Mouse (Mus musculus) megakaryocyte, embryonic 14.5 days (primary cell): Measurements from ENCODE around the gene Popdc3. TPM values are rescaled to one million over a fixed set of nuclear protein-coding genes. Genes with fewer than 3 reads are reported as not detected.
"Not testable (repeated sequence)": the region's sequence is repeated elsewhere in the genome, so short reads cannot be mapped to it uniquely, and the experiment has no call there.

ENCODE experiments used
- H3K27me3 ChIP-seq: replicated peaks from 2 replicates; pipeline ENCODE3; 2012; ENCODE audit warnings: inconsistent platforms
- H3K36me3 ChIP-seq: replicated peaks from 2 replicates; pipeline ENCODE3; 2012; ENCODE audit warnings: low read length, inconsistent platforms, mixed read lengths
- H3K4me1 ChIP-seq: 2 replicates; pipeline ENCODE4 v1.6.1; 2012; ENCODE audit warnings: inconsistent platforms
- H3K4me3 ChIP-seq: replicated peaks from 2 replicates; pipeline ENCODE3; 2012; ENCODE audit warnings: moderate library complexity, mild to moderate bottlenecking, inconsistent platforms
- H3K9me3 ChIP-seq: 2 replicates; pipeline ENCODE4 v1.6.1; 2012; ENCODE audit warnings: inconsistent platforms
- FLI1 ChIP-seq: IDR thresholded peaks from 2 replicates; pipeline ENCODE4 v1.6.1; 2012; ENCODE audit warnings: low read length, inconsistent platforms, mixed read lengths
- GATA1 ChIP-seq: IDR thresholded peaks from 3 replicates; pipeline ENCODE4 v1.6.1; 2012; ENCODE audit warnings: mixed read lengths, low read length, inconsistent platforms, borderline replicate concordance
- polyA plus RNA-seq: library from polyadenylated mRNA; stranded (reverse); fragments of >175 nt; gene quantifications from 2 replicates; pipeline ENCODE4 v1.2.3, GENCODE M21; 2012; ENCODE audit warnings: low replicate concordance; ENCODE audit not compliant: insufficient read depth

Gene Popdc3
- 0.21 TPM in 1 of 2 replicates, not detected in the other for polyA plus RNA-seq

GRCm38 (mm10) chr10:45177798-45178197 lies at the start of gene Popdc3:
Popdc3 (plus strand) TSS chr10:45178098.
- H3K4me1 ChIP-seq, H3K36me3 ChIP-seq, H3K27me3 ChIP-seq, H3K4me3 ChIP-seq: not testable (repeated sequence)
- peaks cover 12% of the 10 kb centered on the region for H3K9me3 ChIP-seq

- no peak for TF ChIP-seq FLI1
- no peak for TF ChIP-seq GATA1
- Histone ChIP-seq H3K4me3 (no peak overlapping the region), H3K36me3 (peaks cover 88% of the 10 kb centered on the region), H3K27me3 (no peaks in the 10 kb centered on the region), H3K4me1 (peaks cover 32% of the 10 kb centered on the region), H3K9me3 (no peaks in the 10 kb centered on the region)
Measured at GRCm38 (mm10) chr10:45129105-45129504, 48.8 kb upstream of the Popdc3 start.

- Histone ChIP-seq H3K27me3 (no peaks in the 10 kb centered on the region), H3K4me3 (no peak overlapping the region), H3K36me3 (peaks cover 88% of the 10 kb centered on the region), H3K9me3 (peaks cover 4% of the 10 kb centered on the region; the same call in 1 of the 2 replicates), H3K4me1 (peaks cover 32% of the 10 kb centered on the region)
- TF ChIP-seq FLI1 (no peak), GATA1 (no peak)
Measured at GRCm38 (mm10) chr10:45130004-45130403, 47.9 kb upstream of the Popdc3 start.

- H3K4me1 ChIP-seq, result peaks cover 15% of the 10 kb centered on the region
- H3K27me3 ChIP-seq, result no peaks in the 10 kb centered on the region
- H3K9me3 ChIP-seq, result peaks cover 6% of the 10 kb centered on the region; the same call in 1 of the 2 replicates
- TF ChIP-seq FLI1 (no peak), GATA1 (no peak)
- peaks cover 87% of the 10 kb centered on the region for H3K36me3 ChIP-seq
- no peak overlapping the region for H3K4me3 ChIP-seq
Measured at GRCm38 (mm10) chr10:45132371-45132770, 45.5 kb upstream of the Popdc3 start.

- H3K4me1 ChIP-seq, result peaks cover 5% of the 10 kb centered on the region; the same call in 1 of the 2 replicates
- peaks cover 6% of the 10 kb centered on the region; the same call in 1 of the 2 replicates for H3K9me3 ChIP-seq
- no peak overlapping the region for H3K4me3 ChIP-seq
- peaks cover 64% of the 10 kb centered on the region for H3K36me3 ChIP-seq
- no peak for TF ChIP-seq GATA1
- TF ChIP-seq FLI1, result no peak
- no peaks in the 10 kb centered on the region for H3K27me3 ChIP-seq
Measured at GRCm38 (mm10) chr10:45136806-45137205, 41.1 kb upstream of the Popdc3 start.

GRCm38 (mm10) chr10:45139910-45140309 lies 38.0 kb upstream of the Popdc3 start:
- Histone ChIP-seq H3K27me3 (no peaks in the 10 kb centered on the region), H3K9me3 (peaks cover 3% of the 10 kb centered on the region; the same call in 1 of the 2 replicates), H3K4me3 (no peak overlapping the region), H3K4me1 (no peaks in the 10 kb centered on the region), H3K36me3 (peaks cover 52% of the 10 kb centered on the region)
- no peak for TF ChIP-seq FLI1
- TF ChIP-seq GATA1, result no peak

DNA sequence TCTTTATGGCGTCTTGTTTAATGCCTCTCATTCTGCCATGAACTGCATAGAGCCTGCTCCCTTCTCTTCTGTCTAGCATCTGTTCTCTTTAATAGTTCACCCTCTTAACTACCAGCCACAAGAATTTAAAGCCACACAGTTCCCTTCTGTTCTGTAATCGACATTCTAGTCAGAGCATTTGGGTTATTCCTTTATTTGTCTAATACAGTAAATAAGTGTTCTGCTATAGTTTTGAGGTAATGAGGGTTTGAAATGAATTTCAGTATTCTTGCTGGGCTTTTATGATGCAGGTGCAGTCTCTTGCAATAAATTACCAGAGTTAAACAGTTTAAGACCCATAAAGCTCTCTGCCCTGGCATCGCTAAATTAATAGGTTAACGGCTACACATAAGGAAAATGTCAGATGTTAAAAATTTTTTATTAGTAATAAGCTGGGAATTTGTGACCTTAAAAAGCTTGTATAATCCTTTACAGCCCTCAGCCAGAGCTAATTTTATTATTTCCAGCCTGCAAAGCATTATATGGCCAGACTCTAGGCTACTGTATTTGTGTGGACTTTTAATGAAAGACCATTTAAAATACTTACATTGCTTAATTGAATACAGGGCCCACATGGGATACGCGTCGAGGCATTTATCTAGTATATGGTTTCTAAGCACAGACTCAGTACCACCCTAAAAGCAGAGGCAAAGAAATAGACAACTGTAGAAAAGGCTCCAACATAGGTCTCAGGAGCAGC lies 37.3 kb upstream of the Popdc3 start:
- peaks cover 4% of the 10 kb centered on the region for H3K4me1 ChIP-seq
- H3K9me3 ChIP-seq, result no peaks in the 10 kb centered on the region
- H3K27me3 ChIP-seq, result no peaks in the 10 kb centered on the region
- TF ChIP-seq GATA1 (no peak), FLI1 (no peak)
- H3K36me3 ChIP-seq, result peaks cover 50% of the 10 kb centered on the region
- H3K4me3 ChIP-seq, result no peak overlapping the region

GRCm38 (mm10) chr10:45142359-45142758 lies 35.5 kb upstream of the Popdc3 start:
- H3K4me1 ChIP-seq, result peaks cover 17% of the 10 kb centered on the region
- H3K4me3 ChIP-seq, result no peak overlapping the region
- peaks cover 35% of the 10 kb centered on the region for H3K36me3 ChIP-seq
- H3K27me3 ChIP-seq, result no peaks in the 10 kb centered on the region
- TF ChIP-seq FLI1 (no peak), GATA1 (no peak)
- H3K9me3 ChIP-seq, result no peaks in the 10 kb centered on the region

DNA sequence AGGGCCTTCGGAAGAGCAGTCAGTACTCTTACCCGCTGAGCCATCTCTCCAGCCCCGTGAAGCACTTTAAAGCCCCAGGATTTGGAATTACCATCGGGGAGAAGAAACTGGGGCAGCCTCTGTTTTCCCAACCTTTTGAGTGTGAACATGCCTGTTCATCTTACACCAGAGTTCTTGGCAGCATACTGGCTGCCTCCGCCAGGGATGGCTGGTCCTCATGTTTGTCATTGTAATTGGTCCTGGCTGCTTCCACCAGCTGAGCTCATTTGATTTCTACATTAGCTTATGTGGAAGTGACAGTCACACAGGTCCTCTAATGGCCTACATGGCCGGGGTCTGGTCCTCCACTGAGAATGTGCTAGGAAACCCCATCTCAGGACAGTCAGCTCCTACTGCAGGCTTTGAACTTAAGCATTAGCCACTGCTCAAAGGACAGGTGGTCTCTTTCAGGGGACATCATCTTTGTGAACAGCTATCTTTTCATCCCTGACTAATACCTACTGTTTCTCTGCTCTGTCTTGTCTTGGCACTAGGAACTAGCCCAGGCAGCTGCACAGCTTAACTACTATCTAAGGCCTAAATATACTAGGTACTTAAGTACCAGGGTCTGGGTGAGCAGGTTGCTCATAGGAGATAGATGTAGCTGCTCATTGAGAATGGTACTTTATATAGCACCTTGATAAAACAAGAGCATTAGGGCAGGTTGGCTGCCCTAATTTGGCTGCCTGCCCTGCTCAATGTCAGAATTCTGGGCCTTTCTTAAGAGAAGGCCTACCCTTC lies 33.7 kb upstream of the Popdc3 start:
- TF ChIP-seq GATA1 (no peak), FLI1 (no peak)
- Histone ChIP-seq H3K4me3 (no peak overlapping the region), H3K9me3 (no peaks in the 10 kb centered on the region), H3K4me1 (peaks cover 17% of the 10 kb centered on the region), H3K27me3 (no peaks in the 10 kb centered on the region), H3K36me3 (peaks cover 41% of the 10 kb centered on the region)

DNA sequence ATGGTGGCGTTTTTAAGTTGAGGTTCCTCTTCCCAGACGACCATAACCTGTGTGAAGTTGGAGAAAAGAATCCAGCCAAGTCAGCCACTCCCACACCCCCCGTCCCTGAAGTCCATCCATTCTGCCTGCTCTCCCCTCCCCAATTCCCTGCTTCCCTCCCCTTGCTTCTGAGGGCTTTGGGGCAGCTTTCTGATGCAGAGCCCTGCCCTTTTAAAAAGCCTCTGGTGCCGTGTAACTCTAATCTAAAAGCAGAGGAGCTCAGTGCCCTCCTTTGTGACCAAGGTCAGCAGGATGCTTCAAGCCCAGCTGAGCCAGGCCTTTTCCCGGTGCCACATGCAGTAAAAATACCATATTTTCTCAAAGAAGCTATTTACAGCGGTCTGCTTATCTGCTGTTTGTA lies 31.1 kb upstream of the Popdc3 start:
- H3K4me3 ChIP-seq, result no peak overlapping the region
- H3K36me3 ChIP-seq, result peaks cover 61% of the 10 kb centered on the region
- TF ChIP-seq FLI1, result no peak
- no peak for TF ChIP-seq GATA1
- no peaks in the 10 kb centered on the region for H3K9me3 ChIP-seq
- H3K27me3 ChIP-seq, result no peaks in the 10 kb centered on the region
- H3K4me1 ChIP-seq, result peaks cover 17% of the 10 kb centered on the region
